Mouse (Mus musculus) bone marrow, adult 2 months (tissue): ENCODE measurements at regions not wholly inside any gene's neighbourhood (a gene's known extent, or its start where the extent isn't known, plus 50 kb on each side); places are given as distances from the start of the nearest gene placed in this dataset.

Experiments
- CTCF ChIP-seq: fragments of 200-500 bp; IDR thresholded peaks from 2 replicates; pipeline ENCODE4 v1.5.1; 2011; ENCODE audit warnings: low read length, control low read depth; ENCODE audit not compliant: control insufficient read depth, insufficient read depth
- POLR2A ChIP-seq: fragments of 200-500 bp; IDR thresholded peaks from 2 replicates; pipeline ENCODE4 v1.6.1; 2011; ENCODE audit warnings: low read depth, mild to moderate bottlenecking, control low read depth, low read length, borderline replicate concordance; ENCODE audit not compliant: control insufficient read depth

DNA sequence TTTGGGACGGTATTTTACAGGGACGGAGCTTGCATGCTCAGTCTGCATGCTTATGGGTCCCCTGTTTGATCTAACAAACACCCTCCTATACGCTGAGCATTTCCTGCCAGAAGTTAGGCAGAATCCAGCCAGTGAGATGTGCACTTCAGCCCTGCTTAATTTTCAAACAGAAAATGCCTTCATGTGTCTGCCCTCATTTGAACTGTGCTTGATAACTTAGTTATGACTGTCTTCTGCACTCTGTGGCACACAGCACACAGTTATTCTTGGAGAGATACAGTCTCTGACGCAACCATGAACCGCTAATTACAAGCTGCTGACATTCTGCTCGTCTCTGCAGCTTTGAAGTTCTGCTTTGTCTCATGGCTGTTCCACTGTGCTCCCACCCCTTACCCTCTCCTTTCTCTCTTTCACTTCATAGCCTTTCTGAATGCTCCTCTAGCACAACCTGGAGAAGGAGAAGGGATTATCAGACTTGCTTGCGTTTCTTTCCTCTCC, 160.2 kb downstream of the Gm11361 start:
- TF ChIP-seq CTCF, result no peak
- no peak for TF ChIP-seq POLR2A
